Mouse (Mus musculus): ENCODE measurements around the gene Olfr1347. TPM values are rescaled to one million over a fixed set of nuclear protein-coding genes. Genes with fewer than 3 reads are reported as not detected.
"Not testable (repeated sequence)": the region's sequence is repeated elsewhere in the genome, so short reads cannot be mapped to it uniquely, and the experiment has no call there.

Olfr1347 gene
- polyA plus RNA-seq, 1 experiment = not detected

DNA sequence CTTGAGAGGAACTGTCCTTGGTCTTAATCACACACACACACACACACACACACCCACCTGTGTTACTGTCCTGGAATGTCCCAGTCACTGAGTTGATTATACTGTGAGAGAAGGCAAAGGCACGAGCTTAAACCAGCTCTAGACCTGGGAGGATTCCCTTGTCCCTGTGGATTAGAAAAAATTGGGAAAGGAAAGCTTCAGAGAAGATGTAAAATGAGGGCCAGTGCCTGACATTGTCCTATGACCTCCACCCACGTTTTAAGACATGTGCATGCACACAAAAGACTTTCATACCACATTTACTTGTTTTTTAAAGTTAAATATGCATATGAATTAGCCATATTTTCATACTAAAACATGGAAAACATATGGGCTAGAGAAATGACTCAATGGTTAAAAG lies 12.7 kb downstream of the Olfr1347 start, which contains the start of gene Olfr5:
Olfr5 (minus strand) TSS at position 101 of the 400 bp plus-strand sequence.
- Histone ChIP-seq H3K4me3 (ENCODE audit: low read depth, low read length) (no peak within 1 kb of the TSS), H3K9me3 (replicated peaks; ENCODE audit: control insufficient read depth, insufficient read depth, low read length, poor library complexity, severe bottlenecking) (no peaks in the 10 kb centered on the region), H3K4me1 (ENCODE audit: control insufficient read depth, insufficient read depth, low read length) (no peaks in the 10 kb centered on the region), H3K27me3 (ENCODE audit: control insufficient read depth, insufficient read depth, low read length, poor library complexity, severe bottlenecking) (no peaks in the 10 kb centered on the region), H3K36me3 (ENCODE audit: control insufficient read depth, insufficient read depth, low read length, poor library complexity, severe bottlenecking) (no peaks in the 10 kb centered on the region), H3K9ac (ENCODE audit: low read depth, poor library complexity, severe bottlenecking) (no peak within 1 kb of the TSS), H3K27ac (ENCODE audit: insufficient read depth, low read length) (no peak within 1 kb of the TSS)
- no peak for TF ChIP-seq CTCF (IDR thresholded peaks at IDR 0.05; ENCODE audit: low read depth, low read length)
- TF ChIP-seq POLR2A (IDR thresholded peaks at IDR 0.05; ENCODE audit: insufficient read depth, low read length) = no peak
- TF ChIP-seq EP300 (IDR thresholded peaks at IDR 0.05; ENCODE audit: insufficient read depth, low read depth, low read length) = no peak

DNA sequence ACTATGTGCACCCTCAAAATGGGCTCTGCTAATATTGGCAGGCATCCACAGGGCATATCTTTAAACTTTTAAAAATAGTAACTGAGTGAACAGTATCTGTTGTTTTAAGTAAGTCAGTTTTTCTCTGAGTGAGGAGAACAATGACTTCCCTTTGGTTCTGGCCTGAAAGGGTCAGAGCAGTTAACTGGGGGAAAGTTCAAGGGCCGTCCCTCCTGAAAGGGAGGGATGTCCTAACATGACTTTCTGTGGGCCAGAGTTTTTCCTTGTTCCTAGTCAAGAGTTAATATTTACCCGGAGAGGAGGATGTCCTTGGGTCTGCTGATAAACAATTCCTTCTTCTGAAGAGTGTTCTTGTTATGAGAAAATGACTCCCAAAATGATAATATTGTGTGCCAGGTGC lies 21.9 kb downstream of the Olfr1347 start:
- H3K9ac ChIP-seq (ENCODE audit: low read depth, poor library complexity, severe bottlenecking); H3K27me3 ChIP-seq (ENCODE audit: control insufficient read depth, insufficient read depth, low read length, poor library complexity, severe bottlenecking); H3K36me3 ChIP-seq (ENCODE audit: control insufficient read depth, insufficient read depth, low read length, poor library complexity, severe bottlenecking); H3K27ac ChIP-seq (ENCODE audit: insufficient read depth, low read length); H3K4me1 ChIP-seq (ENCODE audit: control insufficient read depth, insufficient read depth, low read length); H3K9me3 ChIP-seq (replicated peaks; ENCODE audit: control insufficient read depth, insufficient read depth, low read length, poor library complexity, severe bottlenecking); H3K4me3 ChIP-seq (ENCODE audit: low read depth, low read length): not testable (repeated sequence)

DNA sequence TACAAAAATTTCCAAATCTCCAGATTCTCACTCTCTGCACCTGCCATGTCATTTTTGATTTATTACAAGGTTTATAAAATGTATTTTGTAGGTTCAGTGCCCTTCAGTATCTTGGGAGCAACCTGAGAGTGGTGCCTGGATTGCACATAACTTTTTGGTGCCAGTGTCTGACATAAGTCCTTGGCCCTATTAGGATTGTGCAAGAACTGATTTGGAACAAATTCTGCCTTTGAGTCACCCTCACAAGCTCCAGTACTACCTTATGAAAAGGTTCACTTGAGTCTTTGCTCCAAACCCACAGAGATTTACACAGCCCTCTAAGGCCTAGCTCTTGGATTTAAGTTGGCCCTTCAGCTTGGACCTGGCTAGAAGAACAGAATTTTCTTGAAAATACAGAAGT lies 32.6 kb downstream of the Olfr1347 start, which contains the start of gene Olfr1346:
Olfr1346 (plus strand) TSS at position 151 of the 400 bp plus-strand sequence.
- H3K4me3 ChIP-seq (ENCODE audit: low read depth, low read length) = no peak within 1 kb of the TSS
- H3K9me3 ChIP-seq (replicated peaks; ENCODE audit: control insufficient read depth, insufficient read depth, low read length, poor library complexity, severe bottlenecking) = no peaks in the 10 kb centered on the region
- H3K27ac ChIP-seq (ENCODE audit: insufficient read depth, low read length) = no peak within 1 kb of the TSS
- H3K4me1 ChIP-seq (ENCODE audit: control insufficient read depth, insufficient read depth, low read length) = no peaks in the 10 kb centered on the region
- no peaks in the 10 kb centered on the region for H3K36me3 ChIP-seq (ENCODE audit: control insufficient read depth, insufficient read depth, low read length, poor library complexity, severe bottlenecking)
- TF ChIP-seq EP300 (IDR thresholded peaks at IDR 0.05; ENCODE audit: insufficient read depth, low read depth, low read length) = no peak
- no peaks in the 10 kb centered on the region for H3K27me3 ChIP-seq (ENCODE audit: control insufficient read depth, insufficient read depth, low read length, poor library complexity, severe bottlenecking)
- H3K9ac ChIP-seq (ENCODE audit: low read depth, poor library complexity, severe bottlenecking) = no peak within 1 kb of the TSS

DNA sequence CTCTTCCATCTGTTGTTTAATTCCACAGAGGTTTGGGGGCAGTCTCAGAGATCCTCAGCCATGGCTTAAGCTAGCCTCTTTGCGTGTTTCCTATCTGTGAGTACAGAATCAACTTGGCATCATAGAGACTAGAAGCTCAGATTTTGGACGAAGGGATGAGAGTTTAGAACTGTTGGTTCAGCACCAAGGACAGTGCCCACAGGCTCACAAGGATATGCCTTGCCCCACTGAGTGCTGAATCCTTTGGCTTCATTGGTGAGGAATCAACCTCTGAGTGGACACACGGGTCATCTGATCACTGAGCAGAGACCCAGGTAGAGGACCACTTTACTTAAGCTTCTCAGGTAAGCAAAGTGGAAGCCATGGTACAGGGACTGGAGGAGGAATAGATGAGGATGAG lies 43.2 kb downstream of the Olfr1347 start:
- Histone ChIP-seq H3K9me3 (replicated peaks; ENCODE audit: control insufficient read depth, insufficient read depth, low read length, poor library complexity, severe bottlenecking) (no peaks in the 10 kb centered on the region), H3K9ac (ENCODE audit: low read depth, poor library complexity, severe bottlenecking) (no peak overlapping the region), H3K27me3 (ENCODE audit: control insufficient read depth, insufficient read depth, low read length, poor library complexity, severe bottlenecking) (no peaks in the 10 kb centered on the region), H3K4me1 (ENCODE audit: control insufficient read depth, insufficient read depth, low read length) (no peaks in the 10 kb centered on the region), H3K36me3 (ENCODE audit: control insufficient read depth, insufficient read depth, low read length, poor library complexity, severe bottlenecking) (no peaks in the 10 kb centered on the region), H3K27ac (ENCODE audit: insufficient read depth, low read length) (no peak overlapping the region), H3K4me3 (ENCODE audit: low read depth, low read length) (no peak overlapping the region)
- no peak for TF ChIP-seq CTCF (IDR thresholded peaks at IDR 0.05; ENCODE audit: low read depth, low read length)
- no peak for TF ChIP-seq EP300 (IDR thresholded peaks at IDR 0.05; ENCODE audit: insufficient read depth, low read depth, low read length)
- no peak for TF ChIP-seq POLR2A (IDR thresholded peaks at IDR 0.05; ENCODE audit: insufficient read depth, low read length)

DNA sequence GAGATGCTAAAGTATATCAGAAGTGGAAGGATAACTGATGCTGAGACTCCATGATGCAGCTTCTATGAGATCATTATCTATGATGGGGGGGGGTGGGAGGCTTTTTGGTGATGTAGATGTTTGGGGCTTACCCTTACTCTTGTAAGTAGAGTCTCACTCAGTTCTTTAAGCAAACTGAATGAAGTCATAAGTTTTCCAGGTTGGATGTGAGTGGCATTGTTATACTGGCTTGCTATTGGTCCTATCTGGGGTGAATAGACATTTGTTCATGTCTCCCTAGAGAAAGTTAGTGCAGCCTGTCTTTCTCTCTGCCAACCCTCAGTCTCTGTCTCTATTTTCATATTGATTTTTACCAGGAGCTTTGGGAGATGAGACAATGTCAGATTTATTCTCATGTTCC lies 43.7 kb downstream of the Olfr1347 start, which contains the start of gene Olfr1336:
Olfr1336 (plus strand) TSS at position 301 of the 400 bp plus-strand sequence.
- Histone ChIP-seq H3K4me3 (ENCODE audit: low read depth, low read length) (no peak within 1 kb of the TSS), H3K27me3 (ENCODE audit: control insufficient read depth, insufficient read depth, low read length, poor library complexity, severe bottlenecking) (no peaks in the 10 kb centered on the region), H3K4me1 (ENCODE audit: control insufficient read depth, insufficient read depth, low read length) (no peaks in the 10 kb centered on the region), H3K9me3 (replicated peaks; ENCODE audit: control insufficient read depth, insufficient read depth, low read length, poor library complexity, severe bottlenecking) (no peaks in the 10 kb centered on the region), H3K9ac (ENCODE audit: low read depth, poor library complexity, severe bottlenecking) (no peak within 1 kb of the TSS), H3K36me3 (ENCODE audit: control insufficient read depth, insufficient read depth, low read length, poor library complexity, severe bottlenecking) (no peaks in the 10 kb centered on the region), H3K27ac (ENCODE audit: insufficient read depth, low read length) (no peak within 1 kb of the TSS)
- no peak for TF ChIP-seq POLR2A (IDR thresholded peaks at IDR 0.05; ENCODE audit: insufficient read depth, low read length)
- TF ChIP-seq EP300 (IDR thresholded peaks at IDR 0.05; ENCODE audit: insufficient read depth, low read depth, low read length) = no peak
- no peak for TF ChIP-seq CTCF (IDR thresholded peaks at IDR 0.05; ENCODE audit: low read depth, low read length)

DNA sequence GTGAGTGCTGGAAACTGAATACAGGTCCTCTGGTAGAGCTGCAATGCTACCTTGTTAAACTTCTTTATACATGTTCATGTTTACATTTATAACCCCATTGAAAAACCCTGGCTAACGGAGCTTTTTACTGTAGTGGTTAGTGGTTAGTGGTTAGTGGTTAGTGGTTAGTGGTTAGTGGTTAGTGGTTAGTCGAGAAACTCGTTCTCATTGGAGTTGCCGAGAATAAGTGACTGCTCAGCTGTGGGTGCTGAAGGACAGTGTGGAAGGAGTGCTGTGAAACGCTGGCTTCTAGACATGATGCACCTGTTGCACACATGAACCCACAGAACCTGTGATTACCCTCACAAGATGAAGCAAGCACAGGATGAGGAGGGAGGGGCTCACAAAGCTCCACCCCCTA lies 51.8 kb downstream of the Olfr1347 start:
- Histone ChIP-seq H3K27me3 (ENCODE audit: control insufficient read depth, insufficient read depth, low read length, poor library complexity, severe bottlenecking) (no peaks in the 10 kb centered on the region), H3K4me3 (ENCODE audit: low read depth, low read length) (no peak overlapping the region), H3K9ac (ENCODE audit: low read depth, poor library complexity, severe bottlenecking) (no peak overlapping the region), H3K4me1 (ENCODE audit: control insufficient read depth, insufficient read depth, low read length) (no peaks in the 10 kb centered on the region), H3K27ac (ENCODE audit: insufficient read depth, low read length) (no peak overlapping the region), H3K36me3 (ENCODE audit: control insufficient read depth, insufficient read depth, low read length, poor library complexity, severe bottlenecking) (no peaks in the 10 kb centered on the region), H3K9me3 (replicated peaks; ENCODE audit: control insufficient read depth, insufficient read depth, low read length, poor library complexity, severe bottlenecking) (no peaks in the 10 kb centered on the region)
- TF ChIP-seq EP300 (IDR thresholded peaks at IDR 0.05; ENCODE audit: insufficient read depth, low read depth, low read length) (no peak), POLR2A (IDR thresholded peaks at IDR 0.05; ENCODE audit: insufficient read depth, low read length) (no peak), CTCF (IDR thresholded peaks at IDR 0.05; ENCODE audit: low read depth, low read length) (no peak)
